Mouse (Mus musculus) gastrocnemius, postnatal 36 days (tissue): ENCODE data around the gene Sbk2. TPM values are rescaled to one million over a fixed set of nuclear protein-coding genes. Genes with fewer than 3 reads are reported as not detected.

Experiments used
- DNase-seq, 2 experiments: peaks; one replicate each; pipeline ENCODE4 v3.0.0; 2022
- intact Hi-C: fragments of 180-260 bp; cut with DNase I; formaldehyde crosslinking; loops from one replicate; pipeline ENCODE4 v1.15.1; 2025
- total RNA-seq, 2 experiments: library from RNA; stranded (reverse); gene quantifications; 2 replicates each; pipeline ENCODE4 v1.2.3; 2021

Gene Sbk2
- total RNA-seq, 2 experiments from 2014 or later, result 30.5 to 35.8 TPM

DNA sequence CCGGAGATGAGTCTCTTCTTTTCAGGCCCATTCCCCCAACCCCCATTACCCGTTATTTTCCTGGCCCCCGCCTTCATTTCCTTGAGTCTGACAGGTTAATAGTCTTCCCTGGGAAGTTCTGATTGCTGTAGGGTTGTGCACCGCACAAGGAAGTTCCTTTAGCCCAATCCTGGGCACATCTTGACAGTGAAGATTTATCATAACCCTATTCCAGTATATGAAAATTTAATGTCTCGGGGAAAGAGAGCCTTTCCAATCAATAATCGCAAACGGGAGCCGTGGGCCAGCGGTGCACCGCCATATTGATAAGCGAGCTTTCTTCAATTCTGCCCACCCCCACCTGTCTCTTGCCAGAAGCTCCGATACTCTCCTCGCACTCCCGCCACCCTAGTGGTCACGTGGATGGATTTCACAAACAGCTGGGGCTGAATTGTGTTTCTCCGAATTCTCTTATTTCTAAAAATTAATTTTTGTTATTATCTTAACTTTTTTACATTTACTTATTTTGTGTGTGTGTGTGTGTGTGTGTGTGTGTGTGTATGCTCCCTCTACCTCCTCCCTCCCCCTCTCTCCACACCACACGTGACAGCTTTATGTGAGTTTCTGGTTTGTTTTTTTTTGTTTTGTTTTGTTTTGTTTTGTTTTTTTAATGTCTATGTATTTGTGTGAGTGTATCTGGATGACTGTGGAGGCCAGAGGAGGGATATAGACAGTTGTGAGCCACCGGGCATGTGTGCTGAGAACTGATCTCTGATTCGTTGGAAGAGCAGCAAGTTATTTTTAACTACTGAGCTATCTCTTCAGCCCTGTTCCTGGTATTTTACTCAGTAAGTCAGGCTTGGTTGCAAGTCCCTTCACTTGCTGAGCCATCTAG lies 64.3 kb downstream of the Sbk2 start:
- intact Hi-C loops, result no loop called here
- DNase-seq, result no peak

DNA sequence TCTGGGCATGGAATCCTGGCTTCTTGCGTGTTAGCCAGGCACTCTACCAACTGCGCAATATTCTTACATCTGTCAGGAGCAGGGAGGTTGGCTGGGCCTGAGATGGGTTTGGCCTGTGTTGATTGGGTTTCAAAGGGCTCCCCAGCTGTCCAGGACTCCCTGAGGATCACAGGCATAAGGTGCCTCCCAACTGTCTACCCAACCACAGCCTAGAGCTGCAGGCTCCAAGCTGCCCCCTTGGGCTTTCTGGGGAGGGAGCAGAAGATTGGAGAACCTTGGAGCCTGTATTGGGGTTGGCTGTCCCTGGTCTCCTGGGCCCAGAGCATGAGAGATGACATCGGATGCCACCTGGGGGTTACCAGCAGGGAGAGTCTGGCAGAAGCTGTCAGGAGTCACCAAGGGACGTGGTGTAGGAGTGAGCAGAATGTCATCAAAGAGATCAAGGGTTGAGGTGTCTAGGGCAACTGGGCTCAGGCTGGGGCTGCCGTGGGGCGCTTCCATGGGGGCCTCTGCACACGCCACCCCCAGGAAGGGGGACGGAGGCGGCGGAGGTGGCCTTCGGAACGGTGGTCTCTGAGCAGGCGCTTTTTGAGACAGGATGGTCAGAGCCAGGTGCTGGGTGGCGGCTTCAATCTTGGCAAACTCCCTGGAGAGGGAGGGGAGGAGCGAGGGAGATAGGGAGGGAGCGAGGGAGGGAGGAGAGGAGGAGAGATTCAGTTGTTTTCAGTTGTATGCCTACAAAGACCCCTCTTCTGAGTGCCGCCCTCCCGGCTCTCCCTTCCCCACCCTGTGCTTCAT lies 65.2 kb downstream of the Sbk2 start:
- intact Hi-C loops, result no loop called here
- no peak for DNase-seq

- DNase-seq, result no peak
- intact Hi-C loops, result no loop called here
Observed at GRCm38 (mm10) chr7:4895186-4895585, 69.0 kb downstream of the Sbk2 start.

Other genes with a start within 250 kb of the Sbk2 start
- gene Tmem150b, start 239.2 kb downstream of the Sbk2 start, total RNA-seq, result not detected
- gene Kmt5c, start 224.3 kb downstream of the Sbk2 start, total RNA-seq, result 10 to 100 TPM in 1 of 2 experiments, 1 to 10 TPM in 1; 9.7 to 10.5 TPM
- gene Cox6b2, start 211.3 kb downstream of the Sbk2 start, total RNA-seq, result 1 to 10 TPM; 1.4 to 1.9 TPM
- gene Fam71e2, start 193.1 kb downstream of the Sbk2 start, total RNA-seq, result not detected
- gene Il11, start 181.5 kb downstream of the Sbk2 start, total RNA-seq, result not detected
- not detected for gene Tmem190, start 181.5 kb downstream of the Sbk2 start, total RNA-seq
- 1 to 10 TPM; 7.9 to 9.5 TPM for gene Tmem238, start 174.8 kb downstream of the Sbk2 start, total RNA-seq
- gene Rpl28, start 171.5 kb downstream of the Sbk2 start, total RNA-seq, result 100 to 1,000 TPM; 431 to 514 TPM
- gene Ube2s, start 151.8 kb downstream of the Sbk2 start, total RNA-seq, result 10 to 100 TPM; 70.3 to 83.7 TPM
- not detected for gene Shisa7, start 119.7 kb downstream of the Sbk2 start, total RNA-seq
- gene Isoc2b, start 94.1 kb downstream of the Sbk2 start, total RNA-seq, result 1 to 10 TPM; 3.6 to 3.8 TPM
- 10 to 100 TPM; 21.0 to 28.3 TPM for gene Isoc2a, start 87.3 kb downstream of the Sbk2 start, total RNA-seq
- gene Gm36210, start 57.9 kb downstream of the Sbk2 start, total RNA-seq, result under 1 TPM; 0.20 TPM
- 1 to 10 TPM; 8.9 TPM for gene Zfp628, start 49.2 kb downstream of the Sbk2 start, total RNA-seq
- gene Nat14, start 42.4 kb downstream of the Sbk2 start, total RNA-seq, result 1 to 10 TPM; 2.5 to 3.2 TPM
- gene Ssc5d, start 38.6 kb downstream of the Sbk2 start, total RNA-seq, result 10 to 100 TPM in 1 of 2 experiments, 1 to 10 TPM in 1; 8.8 to 11.1 TPM
- 1 to 10 TPM; 1.6 to 1.7 TPM for gene Sbk3, start 6.8 kb upstream of the Sbk2 start, total RNA-seq
- 1 to 10 TPM; 7.8 to 9.5 TPM for gene Zfp579, start 31.8 kb upstream of the Sbk2 start, total RNA-seq
- 1 to 10 TPM; 6.9 TPM for gene Zfp524, start 50.0 kb upstream of the Sbk2 start, total RNA-seq
- 10 to 100 TPM; 20.7 to 22.7 TPM for gene Fiz1, start 50.3 kb upstream of the Sbk2 start, total RNA-seq
- gene Gm44973, start 51.1 kb upstream of the Sbk2 start, total RNA-seq, result not detected
- gene Zfp865, start 56.0 kb upstream of the Sbk2 start, total RNA-seq, result 10 to 100 TPM; 11.0 to 13.0 TPM
- under 1 TPM in 1 of 2 experiments, not detected in 1; 0.20 TPM for gene Ccdc106, start 56.1 kb upstream of the Sbk2 start, total RNA-seq
- gene 4632433K11Rik, start 69.7 kb upstream of the Sbk2 start, total RNA-seq, result under 1 TPM in 1 of 2 experiments, not detected in 1; 0.42 TPM
- 1 to 10 TPM; 2.2 to 3.9 TPM for gene Zfp784, start 74.0 kb upstream of the Sbk2 start, total RNA-seq
- gene Zfp580, start 87.1 kb upstream of the Sbk2 start, total RNA-seq, result 1 to 10 TPM; 2.9 to 3.3 TPM
- 10 to 100 TPM; 38.0 to 48.3 TPM for gene U2af2, start 97.7 kb upstream of the Sbk2 start, total RNA-seq
- 100 to 1,000 TPM; 149 to 152 TPM for gene Epn1, start 115.8 kb upstream of the Sbk2 start, total RNA-seq
- gene Rfpl4, start 152.5 kb upstream of the Sbk2 start, total RNA-seq, result not detected
- 1 to 10 TPM; 2.0 to 2.2 TPM for gene Rasl2-9, start 161.5 kb upstream of the Sbk2 start, total RNA-seq
- gene Vmn1r55, start 185.3 kb upstream of the Sbk2 start, total RNA-seq, result not detected
- gene Vmn1r56, start 232.3 kb upstream of the Sbk2 start, total RNA-seq, result not detected